25 mouse cellular contexts compared by ENCODE assay signal in the genomic region with DNA sequence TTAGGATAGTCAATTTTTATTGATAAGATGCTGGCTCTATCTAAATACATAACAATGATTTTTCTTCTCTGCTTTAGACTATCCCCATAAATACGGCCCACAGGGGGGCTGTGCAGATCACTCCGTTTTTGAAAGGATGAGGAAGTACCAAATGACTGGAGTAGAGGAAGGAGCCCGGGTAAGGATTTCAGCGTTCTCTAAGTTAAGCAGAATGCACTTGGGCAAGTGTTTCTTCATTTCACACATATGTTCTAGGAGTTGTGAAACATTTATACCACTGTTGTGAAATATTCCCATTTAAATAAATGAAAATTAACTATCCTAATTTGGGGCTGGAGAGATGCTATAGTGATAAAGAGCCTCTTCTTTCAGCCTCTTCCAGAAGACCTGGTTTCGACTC.
DNase-seq lines count a peak whose midpoint lies in the region; ATAC-seq and TF ChIP-seq lines count a peak whose summit lies in the region.
"Had no signal": no experiment of that assay in that cellular context is flagged by ENCODE, and none has a peak within 500 bp of the region (broad histone marks: within the 10 kb centered on the region; RNA-seq: fewer than 3 reads in every experiment).

No protein-coding gene starts in this region.

- peak; percentile 87 for ATAC-seq in megakaryocyte, adult 5-6 weeks (ENCODE audit: poor library complexity, severe bottlenecking)
- no peak for ATAC-seq in heart, embryonic 11.5 days (replicated peaks; ENCODE audit: insufficient number of reproducible peaks, low FRiP score, low TSS enrichment)
- ATAC-seq: activated CD4-positive, CD25-positive, alpha-beta regulatory T cell, adult 4 months; forebrain, embryonic 15.5 days; hindbrain, postnatal 0 days; inflammation-experienced regulatory T-cells, adult 6 months had no signal

- H3K9ac ChIP-seq in heart, embryonic 11.5 days (ENCODE audit: low read depth, low read length) = no peak overlapping the region
- H3K9ac ChIP-seq: embryonic facial prominence, embryonic 12.5 days; embryonic facial prominence, embryonic 15.5 days; forebrain, embryonic 12.5 days; forebrain, embryonic 15.5 days; heart, embryonic 12.5 days; heart, embryonic 15.5 days; hindbrain, embryonic 14.5 days had no signal

- H3K27ac ChIP-seq in bone marrow macrophage, adult 2 months (ENCODE audit: insufficient read depth, low read depth, low read length) = peak overlapping the region; percentile 23; the same call in 1 of the 2 replicates
- H3K27ac ChIP-seq in heart, embryonic 11.5 days (ENCODE audit: low read depth, low read length) = no peak overlapping the region
- H3K27ac ChIP-seq: embryonic facial prominence, embryonic 12.5 days; embryonic facial prominence, embryonic 15.5 days; forebrain, embryonic 12.5 days; forebrain, embryonic 15.5 days; heart, embryonic 15.5 days; hindbrain, embryonic 14.5 days; hindbrain, postnatal 0 days had no signal

- TF ChIP-seq POLR2A in bone marrow macrophage, adult 2 months (IDR thresholded peaks at IDR 0.05; ENCODE audit: borderline replicate concordance, low read depth, low read length) = no peak

- TF ChIP-seq CTCF in bone marrow macrophage, adult 2 months (IDR thresholded peaks at IDR 0.05; ENCODE audit: low read depth, low read length) = no peak

- H3K4me1 ChIP-seq in bone marrow macrophage, adult 2 months (ENCODE audit: control insufficient read depth, insufficient read depth, low read length) = peaks cover 12% of the 10 kb centered on the region
- H3K4me1 ChIP-seq in heart, embryonic 11.5 days (ENCODE audit: control insufficient read depth, insufficient read depth, low read length) = no peaks in the 10 kb centered on the region
- H3K4me1 ChIP-seq: embryonic facial prominence, embryonic 12.5 days; embryonic facial prominence, embryonic 15.5 days; forebrain, embryonic 12.5 days; forebrain, embryonic 15.5 days; heart, embryonic 12.5 days; heart, embryonic 15.5 days had no signal

- no peak overlapping the region for H3K4me3 ChIP-seq in bone marrow macrophage, adult 2 months (ENCODE audit: insufficient read depth, low read length)
- H3K4me3 ChIP-seq in heart, embryonic 11.5 days (ENCODE audit: low read depth, low read length) = no peak overlapping the region
- H3K4me3 ChIP-seq: embryonic facial prominence, embryonic 12.5 days; embryonic facial prominence, embryonic 15.5 days; forebrain, embryonic 12.5 days; forebrain, embryonic 15.5 days; heart, embryonic 12.5 days; heart, embryonic 15.5 days had no signal

- DNase-seq in 416B (ENCODE audit: low read depth) = peak; percentile 57
- DNase-seq in urinary bladder, adult 2 months (ENCODE audit: low spot score) = no peak
- no peak for DNase-seq in thymus, postnatal 25 days
- DNase-seq: adrenal gland, adult 8-10 months; adrenal gland, postnatal 25 days; cerebellum, adult 18-20 months; cerebellum, adult 9-10 months; cerebellum, postnatal 14 days; gastrocnemius, postnatal 25 days; heart, adult 11 months; heart, postnatal 14 days; heart, postnatal 4 days had no signal

- H3K36me3 ChIP-seq in heart, embryonic 11.5 days (ENCODE audit: control insufficient read depth, insufficient read depth, low read length) = no peaks in the 10 kb centered on the region
- H3K36me3 ChIP-seq: embryonic facial prominence, embryonic 15.5 days; forebrain, embryonic 12.5 days had no signal

- no peaks in the 10 kb centered on the region for H3K27me3 ChIP-seq in heart, embryonic 11.5 days (ENCODE audit: control insufficient read depth, insufficient read depth, low read length)
- H3K27me3 ChIP-seq: embryonic facial prominence, embryonic 12.5 days; embryonic facial prominence, embryonic 15.5 days; forebrain, embryonic 12.5 days; forebrain, embryonic 15.5 days; heart, embryonic 12.5 days; heart, embryonic 15.5 days had no signal

- 91% methylated on average over 5 of the region's 5 CpGs for WGBS in heart, embryonic 11.5 days (ENCODE audit: insufficient replicate concordance)

- no peaks in the 10 kb centered on the region for H3K9me3 ChIP-seq in heart, embryonic 11.5 days (replicated peaks; ENCODE audit: control insufficient read depth, low read length)
- H3K9me3 ChIP-seq: embryonic facial prominence, embryonic 12.5 days; embryonic facial prominence, embryonic 15.5 days; forebrain, embryonic 12.5 days; forebrain, embryonic 15.5 days; heart, embryonic 12.5 days; heart, embryonic 15.5 days had no signal

- no peak overlapping the region for H3K4me2 ChIP-seq in heart, embryonic 11.5 days
- H3K4me2 ChIP-seq: embryonic facial prominence, embryonic 12.5 days; embryonic facial prominence, embryonic 15.5 days; forebrain, embryonic 12.5 days; forebrain, embryonic 15.5 days; heart, embryonic 12.5 days; heart, embryonic 15.5 days; hindbrain, embryonic 14.5 days had no signal
